Mouse (Mus musculus) colon, adult 2 months (tissue): ENCODE results near the gene Mageb3. TPM values are rescaled to one million over a fixed set of nuclear protein-coding genes. Genes with fewer than 3 reads are reported as not detected.

Source experiments
- polyA plus RNA-seq: library from polyadenylated mRNA; depleted of rRNA; stranded (reverse); fragments of >200 nt; gene quantifications from 2 replicates; pipeline ENCODE4 v1.2.3, GENCODE M21; 2012; rRNA removed

The Mageb3 gene
- polyA plus RNA-seq = not detected in 2 replicates

GRCm38 (mm10) chr2:121955765-121956223 is at the start of gene Mageb3, which contains the start of gene Ctdspl2:
TSS of gene Mageb3 (minus strand) at chr2:121956092.
TSS of gene Ctdspl2 (plus strand) at chr2:121956001.

Other genes with a start within 250 kb of the Mageb3 start
- 0.78 and 1.9 TPM in 2 replicates for gene Frmd5, start 149.0 kb downstream of the Mageb3 start, polyA plus RNA-seq
- 11.7 and 14.1 TPM in 2 replicates for gene Casc4, start 89.1 kb downstream of the Mageb3 start, polyA plus RNA-seq
- 2.2 and 3.6 TPM in 2 replicates for gene Ctdspl2, start 91 bp downstream of the Mageb3 start, polyA plus RNA-seq
- gene Eif3j1, start 72.5 kb upstream of the Mageb3 start, polyA plus RNA-seq = 3.3 and 4.7 TPM in 2 replicates
- 7.1 and 10.1 TPM in 2 replicates for gene Spg11, start 162.3 kb upstream of the Mageb3 start, polyA plus RNA-seq
- gene B2m, start 191.6 kb upstream of the Mageb3 start, polyA plus RNA-seq = 548 and 557 TPM in 2 replicates
- gene Trim69, start 204.6 kb upstream of the Mageb3 start, polyA plus RNA-seq = not detected in 2 replicates
- gene Patl2, start 230.1 kb upstream of the Mageb3 start, polyA plus RNA-seq = not detected in 2 replicates
- not detected in 2 replicates for gene Terb2, start 230.2 kb upstream of the Mageb3 start, polyA plus RNA-seq